Mouse (Mus musculus) thymus, adult 2 months (tissue): ENCODE measurements at regions not wholly inside any gene's neighbourhood (a gene's known extent, or its start where the extent isn't known, plus 50 kb on each side); places are given as distances from the start of the nearest gene placed in this dataset.

Source experiments
- CTCF ChIP-seq: fragments of 200-500 bp; IDR thresholded peaks from 2 replicates; pipeline ENCODE4 v1.5.1; 2012; ENCODE audit warnings: mild to moderate bottlenecking, control low read depth, low read length, moderate library complexity, borderline replicate concordance; ENCODE audit not compliant: control insufficient read depth, poor library complexity, insufficient read depth; ENCODE audit errors: extremely low read depth
- POLR2A ChIP-seq: fragments of 200-500 bp; IDR thresholded peaks from 2 replicates; pipeline ENCODE4 v1.6.1; 2012; ENCODE audit warnings: mild to moderate bottlenecking, low read length, control low read depth, moderate library complexity; ENCODE audit not compliant: control insufficient read depth, poor library complexity, insufficient read depth; ENCODE audit errors: extremely low read depth

GRCm38 (mm10) chr14:105721576-105721975 lies 175.0 kb downstream of the Spry2 start:
- TF ChIP-seq CTCF (no peak), POLR2A (no peak)
